Mouse (Mus musculus) liver, embryonic 11.5 days (tissue): ENCODE data around the gene Fbxw15. TPM values are rescaled to one million over a fixed set of nuclear protein-coding genes. Genes with fewer than 3 reads are reported as not detected.
"Not testable (repeated sequence)": the region's sequence is repeated elsewhere in the genome, so short reads cannot be mapped to it uniquely, and the experiment has no call there.

Experiments used
- ATAC-seq: fragments of 200-750 bp; cut with Nextera tagmentation; replicated peaks from 2 replicates; pipeline ENCODE4 v1.8.0; 2017; ENCODE audit warnings: moderate number of reproducible peaks, mild to moderate bottlenecking, moderate TSS enrichment, moderate library complexity; ENCODE audit not compliant: low FRiP score
- DNase-seq: peaks from one replicate; pipeline ENCODE4 v3.0.0-alpha.2; 2017; ENCODE audit warnings: low spot score
- H3K27ac ChIP-seq: fragments of 300-500 bp; sonication (generic); 2 replicates; pipeline ENCODE4 v1.5.1; 2014; ENCODE audit warnings: mild to moderate bottlenecking, low read depth, low read length, control low read depth
- H3K27me3 ChIP-seq: fragments of 300-500 bp; sonication (generic); replicated peaks from 2 replicates; pipeline ENCODE4 v1.6.1; 2014; ENCODE audit warnings: low read length, mixed read lengths; ENCODE audit not compliant: control insufficient read depth, insufficient read depth
- H3K36me3 ChIP-seq: fragments of 300-500 bp; sonication (generic); 2 replicates; pipeline ENCODE4 v1.6.1; 2014; ENCODE audit warnings: mild to moderate bottlenecking, low read length, moderate library complexity, mixed read lengths; ENCODE audit not compliant: control insufficient read depth, insufficient read depth
- H3K4me1 ChIP-seq: fragments of 300-500 bp; sonication (generic); replicated peaks from 2 replicates; pipeline ENCODE4 v1.6.1; 2014; ENCODE audit warnings: low read length, mixed read lengths; ENCODE audit not compliant: control insufficient read depth, insufficient read depth
- H3K4me2 ChIP-seq: fragments of 300-500 bp; sonication (generic); 2 replicates; pipeline ENCODE4 v1.6.1; 2014; ENCODE audit warnings: mild to moderate bottlenecking, control low read depth, moderate library complexity
- H3K4me3 ChIP-seq: fragments of 300-500 bp; sonication (generic); 2 replicates; pipeline ENCODE4 v1.5.1; 2014; ENCODE audit warnings: low read depth, low read length, control low read depth
- H3K9ac ChIP-seq: fragments of 300-500 bp; sonication (generic); 2 replicates; pipeline ENCODE4 v1.6.1; 2014; ENCODE audit warnings: low read depth, low read length, control low read depth
- H3K9me3 ChIP-seq: fragments of 300-500 bp; sonication (generic); 2 replicates; pipeline ENCODE4 v1.6.1; 2016; ENCODE audit warnings: low read length, inconsistent platforms, mixed read lengths; ENCODE audit not compliant: control insufficient read depth
- WGBS: fragments of 180-500 bp; shearing (Covaris S2); extraction: QIAGEN DNeasy Blood & Tissue Kit; methylation state at CpG from one replicate; pipeline ENCODE4 v1.1.7; 2014; 5-methylcytosine and 5-hydroxymethylcytosine counted together
- polyA plus RNA-seq: library from polyadenylated mRNA; unstranded; fragments of >200 nt; fragmentation: Nextera tagmentation; extraction: Ambion mirVana; gene quantifications from 2 replicates; pipeline ENCODE4 v1.2.1, GENCODE M21; 2014

Fbxw15 gene
- 0.16 TPM in 1 of 2 replicates, not detected in the other for polyA plus RNA-seq

- 79% methylated on average over 4 of the region's 4 CpGs for WGBS
- H3K27ac ChIP-seq, DNase-seq, H3K36me3 ChIP-seq, H3K4me3 ChIP-seq, ATAC-seq, H3K9me3 ChIP-seq, H3K9ac ChIP-seq, H3K4me2 ChIP-seq, H3K27me3 ChIP-seq, H3K4me1 ChIP-seq: not testable (repeated sequence)
Observed at GRCm38 (mm10) chr9:109568162-109568561, at the start of gene Fbxw15. TSS of gene Fbxw15 (minus strand) at chr9:109568262.

GRCm38 (mm10) chr9:109606837-109607236, 38.8 kb upstream of the Fbxw15 start:
- WGBS: 37% methylated on average over 5 of the region's 5 CpGs
- ATAC-seq, H3K9me3 ChIP-seq, H3K4me1 ChIP-seq, H3K4me3 ChIP-seq, H3K27ac ChIP-seq, H3K9ac ChIP-seq, H3K4me2 ChIP-seq, H3K36me3 ChIP-seq, DNase-seq, H3K27me3 ChIP-seq: not testable (repeated sequence)

- DNase-seq, H3K4me3 ChIP-seq, H3K36me3 ChIP-seq, H3K27me3 ChIP-seq, H3K9ac ChIP-seq, ATAC-seq, H3K27ac ChIP-seq, H3K4me1 ChIP-seq, H3K4me2 ChIP-seq, H3K9me3 ChIP-seq: not testable (repeated sequence)
- WGBS: 53% methylated on average over 2 of the region's 2 CpGs
Observed at GRCm38 (mm10) chr9:109602128-109602527, 34.1 kb upstream of the Fbxw15 start.

DNA sequence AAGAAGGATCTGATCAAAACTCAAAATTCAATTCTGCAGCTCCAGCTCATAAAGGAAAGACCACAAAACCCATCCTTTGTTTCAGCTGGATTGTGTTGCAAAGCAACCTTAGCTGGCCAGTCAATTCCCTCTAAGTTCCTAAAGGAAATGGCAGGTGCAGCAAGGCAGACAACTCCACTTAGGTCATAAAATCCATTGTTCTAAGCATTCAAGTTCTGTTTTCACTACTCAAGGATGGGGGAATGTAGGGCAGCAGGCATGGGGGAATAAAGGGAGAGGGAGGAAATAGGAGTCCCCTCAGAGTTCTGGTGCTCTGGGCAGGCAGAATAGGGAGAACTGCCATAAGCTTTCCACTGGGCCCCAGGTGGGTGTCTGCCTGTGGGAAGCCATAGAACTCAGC, 29.2 kb upstream of the Fbxw15 start:
- Histone ChIP-seq H3K9ac (no peak overlapping the region), H3K9me3 (no peaks in the 10 kb centered on the region), H3K4me1 (no peaks in the 10 kb centered on the region), H3K27ac (no peak overlapping the region), H3K27me3 (no peaks in the 10 kb centered on the region), H3K36me3 (no peaks in the 10 kb centered on the region), H3K4me2 (no peak overlapping the region), H3K4me3 (no peak overlapping the region)
- ATAC-seq: no peak
- no peak for DNase-seq

DNA sequence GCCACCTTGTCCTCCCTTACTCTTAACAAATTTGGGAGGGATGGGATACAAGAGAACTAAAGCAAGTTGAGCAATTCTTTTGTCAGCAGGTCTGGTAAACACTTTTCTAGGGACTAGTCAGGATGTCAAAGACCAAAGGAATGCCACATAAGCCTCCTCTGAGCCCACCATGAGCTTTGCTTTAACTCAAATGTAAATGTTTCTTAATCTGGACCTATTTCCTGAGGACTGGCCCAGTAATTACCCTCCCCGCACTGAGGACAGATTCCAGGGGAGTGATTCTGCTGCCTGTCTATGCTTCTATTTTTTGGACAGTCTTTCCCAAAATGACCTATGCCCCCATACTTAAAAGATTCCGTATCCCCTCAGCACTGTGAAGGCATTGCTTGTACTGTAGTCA, 26.8 kb upstream of the Fbxw15 start:
- H3K4me2 ChIP-seq: no peak overlapping the region
- H3K36me3 ChIP-seq: no peaks in the 10 kb centered on the region
- no peaks in the 10 kb centered on the region for H3K4me1 ChIP-seq
- H3K4me3 ChIP-seq: no peak overlapping the region
- DNase-seq (no peak), ATAC-seq (no peak)
- H3K27me3 ChIP-seq: no peaks in the 10 kb centered on the region
- H3K27ac ChIP-seq: no peak overlapping the region
- 82% methylated on average over 2 of the region's 2 CpGs for WGBS
- H3K9me3 ChIP-seq: no peaks in the 10 kb centered on the region
- no peak overlapping the region for H3K9ac ChIP-seq

DNA sequence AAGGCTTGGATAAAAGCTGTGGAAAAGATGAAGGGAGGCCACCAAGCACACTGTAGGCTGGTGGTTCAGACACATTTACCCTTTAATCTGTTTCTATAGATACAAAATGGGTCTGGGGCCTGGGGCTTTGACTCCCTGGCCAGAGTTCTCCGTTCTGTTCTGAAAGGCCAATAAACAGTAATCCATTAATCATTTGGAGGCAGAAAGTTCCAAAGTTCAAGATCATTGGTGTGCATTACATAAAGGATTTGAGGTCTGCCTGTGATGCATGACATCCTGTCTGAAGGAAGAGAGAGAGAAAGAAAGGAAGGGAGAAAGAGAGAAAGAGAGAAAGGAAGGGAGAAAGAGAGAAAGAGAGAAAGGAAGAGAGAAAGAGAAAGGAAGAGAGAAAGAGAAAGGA, 2.5 kb downstream of the Fbxw15 start:
- H3K36me3 ChIP-seq: no peaks in the 10 kb centered on the region
- WGBS: 65% methylated on average over 1 of the region's 1 CpGs
- no peak for DNase-seq
- H3K4me3 ChIP-seq: no peak overlapping the region
- H3K4me2 ChIP-seq: no peak overlapping the region
- H3K27me3 ChIP-seq: no peaks in the 10 kb centered on the region
- no peak for ATAC-seq
- no peak overlapping the region for H3K27ac ChIP-seq
- H3K9ac ChIP-seq: no peak overlapping the region
- no peaks in the 10 kb centered on the region for H3K4me1 ChIP-seq
- no peaks in the 10 kb centered on the region for H3K9me3 ChIP-seq

GRCm38 (mm10) chr9:109562106-109562505, 6.0 kb downstream of the Fbxw15 start:
- ATAC-seq, H3K4me2 ChIP-seq, H3K9me3 ChIP-seq, H3K4me1 ChIP-seq, H3K27me3 ChIP-seq, DNase-seq, H3K4me3 ChIP-seq, H3K9ac ChIP-seq, H3K36me3 ChIP-seq, H3K27ac ChIP-seq: not testable (repeated sequence)

DNA sequence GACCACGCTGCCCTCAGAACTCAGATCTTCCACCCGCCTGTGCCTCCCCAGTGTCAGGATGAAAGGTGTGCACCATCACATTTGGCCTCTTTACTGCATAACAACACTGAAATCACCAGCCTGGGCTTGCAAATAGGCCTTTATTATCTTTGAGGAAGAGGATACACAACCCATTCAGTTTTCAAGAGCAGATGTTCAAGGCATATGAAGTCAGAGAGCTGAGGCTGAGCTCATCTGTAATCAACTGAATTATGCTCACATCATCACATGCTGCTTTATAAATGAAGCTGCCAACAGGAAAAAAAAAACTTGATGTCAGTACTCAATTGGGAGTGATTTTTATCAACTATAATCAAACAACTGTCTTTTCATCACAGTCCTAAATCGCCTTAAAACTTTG, 15.6 kb downstream of the Fbxw15 start:
- H3K27ac ChIP-seq: no peak overlapping the region
- ATAC-seq (no peak), DNase-seq (no peak)
- no peak overlapping the region for H3K4me3 ChIP-seq
- no peaks in the 10 kb centered on the region for H3K36me3 ChIP-seq
- H3K4me2 ChIP-seq: no peak overlapping the region
- no peaks in the 10 kb centered on the region for H3K9me3 ChIP-seq
- no peak overlapping the region for H3K9ac ChIP-seq
- no peaks in the 10 kb centered on the region for H3K27me3 ChIP-seq
- WGBS: 75% methylated on average over 3 of the region's 3 CpGs
- no peaks in the 10 kb centered on the region for H3K4me1 ChIP-seq

DNA sequence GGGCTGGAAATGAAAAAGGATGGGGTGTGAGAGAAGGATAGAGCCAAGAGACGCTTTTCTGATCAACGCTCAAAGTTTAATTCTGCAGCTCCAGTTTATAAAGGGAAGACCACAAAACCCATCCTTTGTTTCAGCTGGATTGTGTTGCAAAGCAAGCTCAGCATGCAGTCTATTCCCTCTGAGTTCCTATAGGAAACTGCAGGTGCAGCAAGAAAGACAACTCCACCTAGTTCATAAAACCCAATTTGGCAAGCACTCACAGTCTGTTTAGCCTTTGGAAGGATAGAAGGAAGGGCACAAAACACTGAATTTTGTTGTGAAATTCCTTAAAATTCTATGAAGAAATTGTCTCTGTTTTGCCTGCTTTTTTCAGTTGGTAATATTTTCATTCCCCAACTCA, 18.4 kb downstream of the Fbxw15 start:
- not testable (repeated sequence) for H3K9ac ChIP-seq, ATAC-seq, H3K36me3 ChIP-seq, H3K27ac ChIP-seq, H3K27me3 ChIP-seq, DNase-seq, H3K4me2 ChIP-seq, H3K9me3 ChIP-seq, H3K4me1 ChIP-seq, H3K4me3 ChIP-seq
- WGBS: 38% methylated on average over 2 of the region's 2 CpGs
